Mouse (Mus musculus) lung, embryonic 14.5 days (tissue): Measurements from ENCODE around the gene Cfap44. TPM values are rescaled to one million over a fixed set of nuclear protein-coding genes. Genes with fewer than 3 reads are reported as not detected.
"Not testable (repeated sequence)": the region's sequence is repeated elsewhere in the genome, so short reads cannot be mapped to it uniquely, and the experiment has no call there.

Experiments
- ATAC-seq: fragments of 200-750 bp; cut with Nextera tagmentation; 2 replicates; pipeline ENCODE4 v1.8.0; 2017; ENCODE audit warnings: mild to moderate bottlenecking, moderate TSS enrichment, moderate library complexity; ENCODE audit not compliant: insufficient read depth
- DNase-seq: peaks from one replicate; pipeline ENCODE4 v3.0.0-alpha.2; 2015
- H3K27ac ChIP-seq: fragments of 300-500 bp; sonication (generic); 2 replicates; pipeline ENCODE4 v1.5.1; 2014; ENCODE audit warnings: low read depth, mild to moderate bottlenecking, moderate library complexity
- H3K27me3 ChIP-seq: fragments of 300-500 bp; sonication (generic); 2 replicates; pipeline ENCODE4 v1.6.1; 2014; ENCODE audit warnings: low read length, control low read depth; ENCODE audit not compliant: insufficient read depth
- H3K36me3 ChIP-seq: fragments of 300-500 bp; sonication (generic); 2 replicates; pipeline ENCODE4 v1.6.1; 2014; ENCODE audit warnings: control low read depth; ENCODE audit not compliant: insufficient read depth
- H3K4me1 ChIP-seq: fragments of 300-500 bp; sonication (generic); 2 replicates; pipeline ENCODE4 v1.6.1; 2014; ENCODE audit warnings: antibody characterized with exemption, control low read depth; ENCODE audit not compliant: insufficient read depth
- H3K4me2 ChIP-seq: fragments of 300-500 bp; sonication (generic); 2 replicates; pipeline ENCODE4 v1.6.1; 2014; ENCODE audit warnings: mild to moderate bottlenecking
- H3K4me3 ChIP-seq: fragments of 300-500 bp; sonication (generic); 2 replicates; pipeline ENCODE4 v1.5.1; 2014; ENCODE audit warnings: low read depth, low read length
- H3K9ac ChIP-seq: fragments of 300-500 bp; sonication (generic); 2 replicates; pipeline ENCODE4 v1.6.1; 2014
- H3K9me3 ChIP-seq: fragments of 300-500 bp; sonication (generic); 2 replicates; pipeline ENCODE4 v1.6.1; 2016; ENCODE audit warnings: low read depth, low read length, control low read depth
- CTCF ChIP-seq: IDR thresholded peaks from 2 replicates; pipeline ENCODE4 v1.5.1; 2016; ENCODE audit warnings: antibody characterized with exemption, low read depth
- WGBS: fragments of 180-500 bp; shearing (Covaris S2); extraction: QIAGEN DNeasy Blood & Tissue Kit; methylation state at CpG from one replicate; pipeline ENCODE4 v1.1.7; 2014; 5-methylcytosine and 5-hydroxymethylcytosine counted together
- polyA plus RNA-seq: library from polyadenylated mRNA; unstranded; fragments of >200 nt; fragmentation: Nextera tagmentation; extraction: Ambion mirVana; gene quantifications from 2 replicates; pipeline ENCODE4 v1.2.1, GENCODE M21; 2014

Gene Cfap44
- polyA plus RNA-seq, 1 experiment from 2014 or later, result 0.67 TPM

DNA sequence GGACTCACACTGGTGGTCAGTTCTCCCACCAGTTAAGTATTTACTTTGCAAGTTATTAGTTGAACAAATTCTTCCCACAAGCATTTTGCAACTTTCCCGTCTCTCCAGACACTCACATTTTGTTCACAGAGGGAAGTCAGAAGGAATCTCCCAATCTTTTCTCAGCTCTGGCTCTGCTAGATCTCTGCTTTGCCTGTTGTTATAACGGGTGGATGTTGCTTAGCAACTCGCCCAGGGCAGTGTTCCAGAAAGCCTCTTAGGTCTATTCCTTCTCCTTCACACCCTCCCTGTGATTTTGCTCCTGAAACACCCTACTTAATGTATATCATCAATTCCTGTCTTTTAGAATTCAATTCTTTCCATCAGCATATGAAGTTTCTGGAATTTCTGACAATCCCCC, 28.9 kb downstream of the Cfap44 start:
- H3K9ac ChIP-seq, result no peak overlapping the region
- 28% methylated on average over 3 of the region's 3 CpGs for WGBS
- no peaks in the 10 kb centered on the region for H3K36me3 ChIP-seq
- no peak overlapping the region for H3K4me3 ChIP-seq
- no peak overlapping the region for H3K4me2 ChIP-seq
- DNase-seq (peak; percentile 63), ATAC-seq (no peak)
- H3K27me3 ChIP-seq, result no peaks in the 10 kb centered on the region
- no peaks in the 10 kb centered on the region for H3K9me3 ChIP-seq
- no peak for TF ChIP-seq CTCF
- H3K27ac ChIP-seq, result no peak overlapping the region
- H3K4me1 ChIP-seq, result no peaks in the 10 kb centered on the region

DNA sequence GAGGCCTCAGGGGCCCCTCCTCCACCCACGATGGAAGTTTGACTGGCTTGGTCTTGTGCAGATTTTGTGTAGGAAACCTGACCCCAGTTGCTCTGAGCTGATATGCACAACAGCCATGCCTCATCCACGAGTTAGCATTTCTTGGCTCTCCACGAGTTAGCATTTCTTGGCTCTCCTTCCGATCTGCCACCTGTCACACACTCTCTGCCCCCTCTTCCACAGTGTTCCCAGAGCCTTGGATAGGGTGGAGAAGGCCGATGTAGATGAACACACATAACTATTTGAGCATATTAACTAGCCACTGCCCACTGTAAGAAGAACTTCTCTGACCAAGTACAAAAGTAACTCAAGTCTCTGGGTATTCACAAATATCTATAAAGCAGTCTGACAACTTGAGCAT, 33.9 kb downstream of the Cfap44 start:
- Histone ChIP-seq H3K27ac (no peak overlapping the region), H3K4me1 (no peaks in the 10 kb centered on the region), H3K27me3 (no peaks in the 10 kb centered on the region), H3K36me3 (no peaks in the 10 kb centered on the region), H3K9me3 (no peaks in the 10 kb centered on the region), H3K9ac (no peak overlapping the region), H3K4me2 (no peak overlapping the region), H3K4me3 (no peak overlapping the region)
- TF ChIP-seq CTCF, result no peak
- WGBS, result 64% methylated on average over 5 of the region's 5 CpGs
- ATAC-seq (no peak), DNase-seq (no peak)

- Histone ChIP-seq H3K36me3 (no peaks in the 10 kb centered on the region), H3K9me3 (no peaks in the 10 kb centered on the region), H3K27me3 (no peaks in the 10 kb centered on the region), H3K27ac (no peak overlapping the region), H3K9ac (no peak overlapping the region), H3K4me2 (no peak overlapping the region), H3K4me1 (no peaks in the 10 kb centered on the region), H3K4me3 (no peak overlapping the region)
- no peak for TF ChIP-seq CTCF
- ATAC-seq (no peak), DNase-seq (no peak)
- 55% methylated on average over 7 of the region's 7 CpGs for WGBS
These were observed 35.4 kb downstream of the Cfap44 start for GRCm38 (mm10) chr16:44430021-44430420.

- 81% methylated on average over 7 of the region's 7 CpGs for WGBS
- ATAC-seq, result no peak
- no peaks in the 10 kb centered on the region for H3K4me1 ChIP-seq
These were observed 40.3 kb downstream of the Cfap44 start for GRCm38 (mm10) chr16:44434931-44435330.

DNA sequence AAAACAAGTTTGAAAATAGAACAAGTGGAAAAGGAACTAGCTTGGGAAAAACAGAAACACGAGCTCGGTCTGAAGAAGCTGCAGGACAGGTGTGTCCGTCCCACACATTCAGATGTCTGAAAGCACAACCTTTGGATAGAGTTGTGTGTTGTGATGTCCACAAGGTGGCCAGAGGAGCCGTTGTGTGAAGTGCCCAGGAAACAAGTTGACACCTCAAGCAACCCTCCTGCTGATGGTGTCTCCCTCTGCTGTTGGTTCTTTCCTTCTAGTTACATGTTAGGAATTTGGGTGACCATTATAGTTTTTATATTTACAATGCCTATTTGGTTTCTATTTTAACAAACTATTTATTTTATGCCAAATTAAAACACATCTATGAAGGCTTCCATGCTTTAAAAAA, 40.9 kb downstream of the Cfap44 start:
- 52% methylated on average over 4 of the region's 4 CpGs for WGBS
- no peak for ATAC-seq
- Histone ChIP-seq H3K27me3 (no peaks in the 10 kb centered on the region), H3K4me1 (no peaks in the 10 kb centered on the region), H3K36me3 (no peaks in the 10 kb centered on the region), H3K27ac (no peak overlapping the region), H3K4me3 (no peak overlapping the region), H3K9me3 (no peaks in the 10 kb centered on the region), H3K4me2 (no peak overlapping the region), H3K9ac (no peak overlapping the region)
- TF ChIP-seq CTCF, result peak; percentile 39
- peak; percentile 15 for DNase-seq

More at GRCm38 (mm10) chr16:44434931-44435330, 40.3 kb downstream of the Cfap44 start:
- Histone ChIP-seq H3K36me3 (no peaks in the 10 kb centered on the region), H3K9ac (no peak overlapping the region), H3K4me3 (no peak overlapping the region), H3K4me2 (no peak overlapping the region), H3K9me3 (no peaks in the 10 kb centered on the region), H3K27ac (no peak overlapping the region), H3K27me3 (no peaks in the 10 kb centered on the region)
- no peak for DNase-seq
- TF ChIP-seq CTCF, result no peak

- not testable (repeated sequence) for H3K9ac ChIP-seq, H3K27ac ChIP-seq, H3K4me1 ChIP-seq, H3K27me3 ChIP-seq, H3K36me3 ChIP-seq, H3K4me3 ChIP-seq, DNase-seq, ATAC-seq, H3K4me2 ChIP-seq, H3K9me3 ChIP-seq
- 93% methylated on average over 15 of the region's 15 CpGs for WGBS
These were observed 47.3 kb downstream of the Cfap44 start for GRCm38 (mm10) chr16:44441913-44442312.

- ATAC-seq, result no peak
- Histone ChIP-seq H3K4me1 (no peaks in the 10 kb centered on the region), H3K9me3 (no peaks in the 10 kb centered on the region), H3K27ac (no peak overlapping the region), H3K27me3 (no peaks in the 10 kb centered on the region), H3K4me2 (no peak overlapping the region), H3K36me3 (no peaks in the 10 kb centered on the region), H3K4me3 (no peak overlapping the region), H3K9ac (no peak overlapping the region)
- 83% methylated on average over 2 of the region's 2 CpGs for WGBS
- DNase-seq, result no peak
- TF ChIP-seq CTCF, result no peak
These were observed 63.3 kb downstream of the Cfap44 start for GRCm38 (mm10) chr16:44457858-44458257.

- no peak for TF ChIP-seq CTCF
- Histone ChIP-seq H3K27ac (no peak overlapping the region), H3K4me2 (no peak overlapping the region), H3K27me3 (no peaks in the 10 kb centered on the region), H3K9me3 (no peaks in the 10 kb centered on the region), H3K9ac (no peak overlapping the region), H3K36me3 (no peaks in the 10 kb centered on the region), H3K4me3 (no peak overlapping the region), H3K4me1 (no peaks in the 10 kb centered on the region)
- DNase-seq, result no peak
- WGBS, result 85% methylated on average over 2 of the region's 2 CpGs
- no peak for ATAC-seq
These were observed 64.2 kb downstream of the Cfap44 start for GRCm38 (mm10) chr16:44458826-44459225.
